Mouse (Mus musculus) T-helper 1 cell (primary cell): Measurements from ENCODE around the gene Esrra.
"Not testable (repeated sequence)": the region's sequence is repeated elsewhere in the genome, so short reads cannot be mapped to it uniquely, and the experiment has no call there.

ENCODE experiments used
- in situ Hi-C: fragments of 300-600 bp; cut with MboI, MseI; formaldehyde crosslinking; loops from one replicate; pipeline ENCODE4 v1.15.1; 2025; ENCODE audit warnings: high pct_unique_total_duplicates

Esrra gene

GRCm38 (mm10) chr19:6922901-6923735 lies 1.5 kb upstream of the Esrra start:
- in situ Hi-C loops: loop anchor here (10.0 kb wide), 1 partner anchor 1228 kb away; no protein-coding TSS in a partner anchor

DNA sequence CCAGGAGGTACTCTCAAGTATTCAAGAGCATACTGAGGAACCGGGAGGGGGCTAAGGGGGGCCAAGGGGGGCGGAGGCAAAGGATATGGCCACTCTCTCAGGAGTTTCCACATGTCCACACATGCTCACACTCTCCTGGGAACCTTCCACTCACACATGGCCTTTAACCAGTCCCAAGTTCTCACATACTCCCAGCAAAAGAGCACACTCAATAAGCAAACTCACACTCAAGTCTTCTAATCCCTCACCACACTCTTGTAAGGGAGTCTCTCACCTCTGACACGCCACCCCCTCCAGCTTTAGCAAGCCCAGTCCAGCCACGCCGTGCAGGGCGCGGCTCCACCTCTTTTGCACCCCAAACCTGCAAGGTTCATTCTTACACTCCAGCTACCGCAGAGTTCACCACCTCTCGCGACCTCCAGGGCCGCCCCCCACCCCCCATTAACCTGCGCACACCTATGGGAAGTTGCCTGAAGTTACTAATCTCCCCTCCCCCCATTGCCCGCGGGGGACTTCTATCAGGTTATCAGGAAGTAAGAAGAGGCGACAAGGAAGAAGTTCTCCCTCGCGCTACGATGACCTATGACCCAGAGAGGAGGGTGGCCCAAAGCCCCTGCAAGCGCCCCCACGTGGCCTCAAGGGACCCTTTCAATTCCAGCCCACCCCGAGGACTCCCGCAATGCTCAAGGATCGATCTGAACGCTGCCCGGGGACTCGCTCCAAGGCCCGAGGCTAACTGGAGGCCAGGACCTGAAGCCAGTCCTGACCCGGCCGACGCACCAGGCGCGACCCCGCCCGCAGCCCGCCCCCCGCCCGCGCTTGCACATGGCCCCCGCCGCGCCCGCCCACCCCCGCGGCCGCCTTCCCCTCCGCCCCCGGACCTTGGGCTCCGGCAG lies 624 bp downstream of the Esrra start:
- in situ Hi-C loops: loop anchor here (10.0 kb wide), 1 partner anchor 1226 kb away; no protein-coding TSS in a partner anchor

GRCm38 (mm10) chr19:6919876-6920740 lies 1.5 kb downstream of the Esrra start:
- in situ Hi-C loops: loop anchor here (10.0 kb wide), 1 partner anchor 1225 kb away; no protein-coding TSS in a partner anchor

DNA sequence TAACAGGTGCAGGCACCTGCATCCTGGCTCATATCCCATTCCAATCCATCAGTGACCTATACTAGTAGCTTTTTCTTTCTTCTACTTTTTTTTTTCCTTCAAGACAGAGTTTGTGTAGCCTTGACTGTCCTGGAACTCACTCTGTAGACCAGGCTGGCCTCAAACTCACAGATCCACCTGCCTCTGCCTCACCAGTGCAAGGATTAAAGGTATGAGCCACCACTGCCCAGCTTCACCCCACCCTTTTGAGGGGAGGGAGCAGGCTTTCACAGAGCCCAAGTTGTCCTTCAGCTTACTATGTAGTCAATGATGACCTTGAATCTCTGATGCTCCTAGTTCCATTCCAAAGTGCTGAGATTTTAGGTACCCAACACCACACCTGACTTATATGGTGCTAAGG lies 2.2 kb downstream of the Esrra start:
- in situ Hi-C loops: no loop called here

- in situ Hi-C loops: no loop called here
Measured at GRCm38 (mm10) chr19:6918321-6918720, 3.3 kb downstream of the Esrra start.

DNA sequence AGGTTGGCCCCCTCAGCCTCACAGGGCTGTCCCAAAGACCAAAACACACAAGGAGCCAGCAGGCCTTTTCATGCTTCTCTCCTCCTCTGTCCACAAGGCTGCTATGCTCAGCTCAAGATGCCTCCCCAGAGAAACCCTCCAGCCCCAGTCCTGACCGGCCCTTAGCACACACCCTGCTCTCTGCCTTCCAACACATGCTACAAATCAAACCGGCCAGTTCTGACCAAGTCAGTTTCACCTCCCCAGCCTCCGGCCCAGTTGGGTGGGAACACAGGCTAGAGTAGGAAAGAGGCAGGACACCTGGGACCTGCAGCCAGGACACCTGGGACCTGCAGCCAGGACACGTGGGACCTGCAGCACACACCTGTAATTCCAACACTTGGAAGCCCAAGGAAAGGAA lies 5.1 kb downstream of the Esrra start:
- in situ Hi-C loops: no loop called here

DNA sequence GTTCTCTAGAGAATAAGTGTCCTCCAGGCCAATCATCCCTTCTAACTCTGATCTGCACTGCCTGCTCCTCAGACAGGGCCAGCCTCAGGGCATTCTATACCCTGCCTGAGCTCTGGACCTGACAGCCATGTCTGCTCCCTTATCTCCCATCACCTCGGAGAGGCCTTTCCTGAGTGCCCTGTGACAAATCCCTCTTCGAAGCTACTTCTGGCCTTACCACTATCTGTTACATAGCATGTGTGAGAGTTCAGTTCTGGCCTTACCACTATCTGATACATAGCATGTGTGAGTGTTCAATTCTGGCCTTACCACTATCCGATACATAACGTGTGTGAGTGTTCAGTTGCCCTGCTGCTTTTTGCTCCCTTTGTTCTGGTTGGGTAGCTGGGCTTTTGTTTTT lies 6.3 kb downstream of the Esrra start:
- in situ Hi-C loops: no loop called here

DNA sequence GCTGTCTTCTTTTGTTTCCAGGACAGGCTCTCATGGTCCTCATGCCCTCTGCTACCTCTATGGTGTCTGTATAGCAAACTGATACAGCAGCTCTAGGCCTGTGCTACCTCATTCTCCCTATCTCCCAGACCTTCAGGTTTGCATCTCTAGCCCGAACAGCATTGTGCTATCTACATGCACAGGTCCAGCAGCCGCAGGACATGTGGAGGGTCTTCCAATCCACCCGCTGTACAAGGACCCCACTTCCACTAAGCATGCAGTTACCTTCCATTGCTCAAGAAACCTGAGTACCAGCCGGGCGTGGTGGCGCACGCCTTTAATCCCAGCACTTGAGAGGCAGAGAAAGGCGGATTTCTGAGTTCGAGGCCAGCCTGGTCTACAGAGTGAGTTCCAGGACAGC lies 7.1 kb downstream of the Esrra start:
- in situ Hi-C loops: no loop called here

- in situ Hi-C loops: no loop called here
Measured at GRCm38 (mm10) chr19:6913991-6914390, 7.6 kb downstream of the Esrra start.

DNA sequence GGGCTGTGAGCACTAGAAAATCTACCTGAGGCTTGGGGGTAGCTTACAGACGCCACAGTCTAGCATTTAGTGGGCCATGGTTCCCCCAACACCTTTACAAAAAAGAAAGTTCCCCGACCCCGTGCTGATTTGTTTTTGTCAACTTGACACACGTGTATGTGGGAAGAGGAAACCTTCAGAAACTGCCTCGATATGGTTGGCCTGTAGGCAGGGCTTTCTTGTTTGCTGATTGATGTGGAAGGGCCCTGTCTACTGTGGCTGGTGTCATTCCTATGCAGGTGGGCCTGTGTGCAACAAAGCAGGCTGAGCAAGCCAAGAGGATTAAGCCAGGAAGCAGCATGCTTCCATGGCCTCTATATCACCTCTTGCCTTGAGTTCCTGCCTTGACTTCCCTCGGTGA lies 8.6 kb downstream of the Esrra start:
- in situ Hi-C loops: no loop called here

- in situ Hi-C loops: no loop called here
Measured at GRCm38 (mm10) chr19:6912205-6912970, 9.2 kb downstream of the Esrra start.

- in situ Hi-C loops: no loop called here
Measured at GRCm38 (mm10) chr19:6911101-6912074, 10.2 kb downstream of the Esrra start.

- in situ Hi-C loops: not testable (repeated sequence)
Measured at GRCm38 (mm10) chr19:6910306-6910705, 11.3 kb downstream of the Esrra start.

- in situ Hi-C loops: no loop called here
Measured at GRCm38 (mm10) chr19:6909507-6910289, 11.9 kb downstream of the Esrra start, which contains the start of the genes Trmt112 and Prdx5. Gene Trmt112 (plus strand): TSS chr19:6909698. Gene Prdx5 (minus strand): TSS chr19:6910106.

DNA sequence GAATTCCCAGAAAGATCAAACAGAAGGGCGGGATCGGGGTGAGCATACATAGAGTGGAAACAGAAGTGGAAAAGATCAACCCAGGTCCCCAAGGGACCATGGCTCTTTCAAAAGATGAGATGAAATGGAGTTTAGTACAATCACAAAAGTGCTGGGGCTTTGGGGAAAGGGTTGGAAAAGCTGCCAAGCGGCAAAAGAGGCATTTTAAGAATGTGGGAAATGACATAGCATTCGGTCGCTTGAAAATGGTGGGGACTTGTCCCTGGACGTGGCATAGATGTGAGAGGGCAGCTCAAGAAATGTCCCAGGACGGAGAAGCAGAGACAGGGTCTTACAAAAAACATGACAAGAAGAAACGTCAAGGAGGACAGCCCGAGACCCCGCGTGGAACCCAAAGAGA lies 12.6 kb downstream of the Esrra start:
- in situ Hi-C loops: no loop called here

- in situ Hi-C loops: no loop called here
Measured at GRCm38 (mm10) chr19:6907811-6908540, 13.6 kb downstream of the Esrra start.

GRCm38 (mm10) chr19:6907094-6907493 lies 14.5 kb downstream of the Esrra start:
- in situ Hi-C loops: no loop called here

DNA sequence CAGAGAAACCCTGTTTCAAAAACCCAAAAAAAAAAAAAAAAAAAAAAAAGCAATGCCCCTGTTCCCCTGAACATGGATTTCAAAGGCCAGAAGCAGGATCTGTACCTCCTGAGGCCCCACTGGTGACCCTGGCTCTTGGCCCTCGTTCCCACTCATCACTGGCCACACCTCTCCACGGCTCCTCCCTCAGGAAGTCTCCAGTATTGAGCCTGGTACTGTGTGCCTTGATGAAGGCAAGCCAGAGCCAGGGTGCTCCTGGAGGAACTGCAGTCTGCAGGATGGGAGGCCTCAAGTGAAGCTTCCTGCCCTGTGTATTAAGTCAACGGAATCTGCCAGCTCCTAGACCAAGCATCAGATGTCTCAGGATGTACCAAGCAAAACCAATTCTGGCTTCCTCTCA lies 15.4 kb downstream of the Esrra start:
- in situ Hi-C loops: no loop called here
